In genomic region chr16:10722882-10723544, GRCm38 (mm10) we compare ENCODE assay signal across 14 mouse cellular contexts.
DNase-seq lines count a peak whose midpoint lies in the region; ATAC-seq lines count a peak whose summit lies in the region.
"Had no signal": no experiment of that assay in that cellular context is flagged by ENCODE, and none has a peak within 500 bp of the region (broad histone marks: within the 10 kb centered on the region; RNA-seq: fewer than 3 reads in every experiment).

No protein-coding gene starts in this region.

- H3K4me1 ChIP-seq in heart, embryonic 10.5 days: peaks cover 29% of the 10 kb centered on the region
- no peaks in the 10 kb centered on the region for H3K4me1 ChIP-seq in midbrain, embryonic 11.5 days (ENCODE audit: control insufficient read depth, insufficient read depth, low read length)
- H3K4me1 ChIP-seq in midbrain, embryonic 15.5 days: no peaks in the 10 kb centered on the region
- H3K4me1 ChIP-seq in stomach, embryonic 16.5 days (ENCODE audit: control insufficient read depth, insufficient read depth, low read length): 0 out of 2 replicates have a peak, but pooled peaks cover 4% of the 10 kb centered on the region

- H3K4me2 ChIP-seq in midbrain, embryonic 11.5 days: no peak overlapping the region
- H3K4me2 ChIP-seq in midbrain, embryonic 15.5 days: no peak overlapping the region
- no peak overlapping the region for H3K4me2 ChIP-seq in stomach, embryonic 16.5 days (ENCODE audit: low read depth, low read length)

- intact Hi-C loops in heart, postnatal 36 days (cut with DNase I): no loop called here

- peak overlapping the region; percentile 22 for H3K27ac ChIP-seq in heart, embryonic 10.5 days
- no peak overlapping the region for H3K27ac ChIP-seq in midbrain, embryonic 11.5 days (ENCODE audit: low read depth, low read length)
- H3K27ac ChIP-seq in midbrain, embryonic 15.5 days: no peak overlapping the region
- H3K27ac ChIP-seq in stomach, embryonic 16.5 days (ENCODE audit: low read length): no peak overlapping the region
- H3K27ac ChIP-seq: liver, embryonic 14.5 days had no signal

- DNase-seq in heart, embryonic 10.5 days (ENCODE audit: low spot score): no peak
- DNase-seq in heart, postnatal 36 days: no peak
- DNase-seq in midbrain, embryonic 11.5 days (ENCODE audit: low spot score, missing footprints): peak; percentile 56
- DNase-seq in adipocyte (ENCODE audit: low spot score): peak; percentile 59
- no peak for DNase-seq in frontal cortex, adult 2 months (ENCODE audit: extremely low spot score in 1 of 2, low spot score in 1 of 2)
- DNase-seq in right cerebral cortex, postnatal 25 days: no peak
- DNase-seq: adrenal gland, postnatal 10 days; embryo, embryonic 11 days; heart, postnatal 10 days; kidney, adult 9 months had no signal

- no peaks in the 10 kb centered on the region for H3K27me3 ChIP-seq in heart, embryonic 10.5 days (ENCODE audit: insufficient read depth, poor library complexity, severe bottlenecking)
- no peaks in the 10 kb centered on the region for H3K27me3 ChIP-seq in midbrain, embryonic 11.5 days (ENCODE audit: control insufficient read depth, insufficient read depth, low read length)
- H3K27me3 ChIP-seq in midbrain, embryonic 15.5 days (replicated peaks): no peaks in the 10 kb centered on the region
- H3K27me3 ChIP-seq in stomach, embryonic 16.5 days (ENCODE audit: control insufficient read depth, insufficient read depth, low read length): no peaks in the 10 kb centered on the region

- no peak overlapping the region for H3K4me3 ChIP-seq in heart, embryonic 10.5 days
- H3K4me3 ChIP-seq in midbrain, embryonic 11.5 days (ENCODE audit: low read depth, low read length): no peak overlapping the region
- H3K4me3 ChIP-seq in midbrain, embryonic 15.5 days: no peak overlapping the region
- H3K4me3 ChIP-seq in stomach, embryonic 16.5 days (replicated peaks; ENCODE audit: low read length): no peak overlapping the region
- H3K4me3 ChIP-seq: erythroblast, embryonic 14.5 days had no signal

- WGBS in heart, embryonic 10.5 days: 55% methylated on average over 1 of the region's 1 CpGs
- WGBS in midbrain, embryonic 11.5 days: 44% methylated on average over 1 of the region's 1 CpGs
- 50% methylated on average over 1 of the region's 1 CpGs for WGBS in midbrain, embryonic 15.5 days
- WGBS in stomach, embryonic 16.5 days: 44% methylated on average over 1 of the region's 1 CpGs

- 0 out of 2 replicates have a peak, but pooled peaks have one; percentile 35 for ATAC-seq in midbrain, embryonic 11.5 days (ENCODE audit: low FRiP score)
- ATAC-seq in midbrain, embryonic 15.5 days (replicated peaks): no peak
- peak; percentile 68 for ATAC-seq in stomach, embryonic 16.5 days (ENCODE audit: insufficient read depth, low FRiP score)

- no peaks in the 10 kb centered on the region for H3K9me3 ChIP-seq in heart, embryonic 10.5 days
- H3K9me3 ChIP-seq in midbrain, embryonic 11.5 days (ENCODE audit: control insufficient read depth, low read length): no peaks in the 10 kb centered on the region
- H3K9me3 ChIP-seq in midbrain, embryonic 15.5 days: no peaks in the 10 kb centered on the region
- H3K9me3 ChIP-seq in stomach, embryonic 16.5 days (replicated peaks; ENCODE audit: control insufficient read depth, low read length): no peaks in the 10 kb centered on the region

- H3K9ac ChIP-seq in midbrain, embryonic 11.5 days (ENCODE audit: low read length): no peak overlapping the region
- H3K9ac ChIP-seq in midbrain, embryonic 15.5 days: no peak overlapping the region
- no peak overlapping the region for H3K9ac ChIP-seq in stomach, embryonic 16.5 days (ENCODE audit: low read length)
- H3K9ac ChIP-seq: liver, embryonic 14.5 days had no signal

- no peaks in the 10 kb centered on the region for H3K36me3 ChIP-seq in heart, embryonic 10.5 days
- no peaks in the 10 kb centered on the region for H3K36me3 ChIP-seq in midbrain, embryonic 11.5 days (ENCODE audit: control insufficient read depth, insufficient read depth, low read length)
- no peaks in the 10 kb centered on the region for H3K36me3 ChIP-seq in midbrain, embryonic 15.5 days (replicated peaks)
- H3K36me3 ChIP-seq in stomach, embryonic 16.5 days (ENCODE audit: control insufficient read depth, insufficient read depth, low read length): no peaks in the 10 kb centered on the region

Comparison
In these comparisons a context has a peak if more than half of its experiments do, and no peak if none do; other contexts are left out.
1. DNase-seq: peak in midbrain, embryonic 11.5 days (single experiment) and adipocyte (single experiment); none in heart, embryonic 10.5 days (single experiment), heart, postnatal 36 days (0 of 2), frontal cortex, adult 2 months (0 of 2) and right cerebral cortex, postnatal 25 days (single experiment).